Mouse (Mus musculus) layer of hippocampus, adult 2 months (tissue): ENCODE data around the gene Dlg3. TPM values are rescaled to one million over a fixed set of nuclear protein-coding genes. Genes with fewer than 3 reads are reported as not detected.

Experiments
- DNase-seq, 2 experiments: peaks; one replicate each; pipeline ENCODE4 v3.0.0; 2022; ENCODE audit warnings: low spot score in 2 of 2
- H3K27ac ChIP-seq: fragments of 200-600 bp; 2 replicates; pipeline ENCODE4 v1.8.1; 2022
- H3K4me3 ChIP-seq: fragments of 200-600 bp; 2 replicates; pipeline ENCODE4 v1.8.1; 2022; ENCODE audit warnings: mild to moderate bottlenecking
- CTCF ChIP-seq: fragments of 200-600 bp; conservative IDR thresholded peaks from 2 replicates; pipeline ENCODE4 v1.8.1; 2022; ENCODE audit warnings: antibody characterized with exemption, mild to moderate bottlenecking, moderate library complexity
- total RNA-seq, 2 experiments: library from RNA; stranded (reverse); gene quantifications; 2 replicates each; pipeline ENCODE4 v1.2.3; 2021

Gene Dlg3
- total RNA-seq, 2 experiments from 2014 or later, result 156 to 163 TPM

DNA sequence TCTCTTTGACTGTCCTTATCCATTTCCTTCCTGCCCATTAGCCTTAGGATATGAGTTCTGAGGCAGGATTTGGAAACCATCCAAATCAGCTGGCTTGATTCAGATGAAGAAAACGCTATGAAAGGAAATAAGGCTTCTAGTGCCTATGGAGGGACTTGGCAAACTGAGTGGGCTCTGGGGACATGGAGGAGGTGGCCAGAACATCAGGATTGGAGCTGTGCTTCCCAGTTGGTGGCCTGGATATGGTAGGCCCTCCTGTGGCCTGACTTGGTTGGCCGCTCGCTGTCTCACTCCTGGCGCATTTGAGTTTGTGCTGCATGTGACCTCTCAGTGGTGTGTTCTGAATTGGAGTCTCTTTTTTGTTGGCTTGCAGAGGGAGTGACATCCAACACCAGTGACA, 43.6 kb downstream of the Dlg3 start:
- no peak for DNase-seq
- no peak overlapping the region for H3K27ac ChIP-seq
- H3K4me3 ChIP-seq, result no peak overlapping the region
- no peak for TF ChIP-seq CTCF

DNA sequence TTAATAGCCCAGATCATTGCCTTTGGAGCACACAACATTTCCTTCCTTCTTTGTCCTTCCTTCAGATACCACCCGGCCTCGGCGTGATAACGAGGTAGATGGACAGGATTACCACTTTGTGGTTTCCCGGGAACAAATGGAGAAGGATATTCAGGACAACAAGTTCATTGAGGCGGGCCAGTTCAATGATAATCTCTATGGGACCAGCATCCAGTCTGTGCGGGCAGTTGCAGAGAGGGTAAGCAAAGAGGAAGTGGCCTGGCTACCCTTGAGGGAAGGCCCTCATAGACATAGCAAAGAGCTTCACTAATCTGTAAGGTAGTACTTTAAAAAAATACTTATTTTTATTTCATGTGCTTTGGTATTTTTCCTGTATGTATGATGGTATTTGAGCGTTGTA, 46.6 kb downstream of the Dlg3 start:
- TF ChIP-seq CTCF, result no peak
- no peak for DNase-seq
- Histone ChIP-seq H3K27ac (no peak overlapping the region), H3K4me3 (no peak overlapping the region)

DNA sequence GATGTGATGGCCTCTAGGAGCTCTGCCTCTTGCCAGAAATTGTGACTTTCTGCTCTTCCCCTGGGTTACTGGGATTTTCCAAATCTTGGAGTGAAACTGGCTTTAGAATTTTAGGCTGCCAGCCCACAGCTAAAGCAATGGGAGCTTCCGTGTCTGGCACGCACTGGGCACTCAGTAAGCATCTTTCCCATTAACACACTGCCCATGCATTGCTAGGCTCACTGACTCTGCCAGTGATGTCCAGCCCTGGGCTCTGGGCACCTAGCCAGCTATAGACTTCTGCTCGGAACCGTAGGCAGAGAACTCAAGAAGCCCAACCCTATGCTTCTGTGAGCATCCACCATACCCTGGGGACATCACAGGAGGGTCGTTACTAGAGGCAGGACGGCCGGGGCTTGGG, 48.2 kb downstream of the Dlg3 start:
- H3K27ac ChIP-seq, result peak overlapping the region; percentile 23; the same call in 1 of the 2 replicates
- DNase-seq, result no peak
- H3K4me3 ChIP-seq, result no peak overlapping the region
- TF ChIP-seq CTCF, result no peak

DNA sequence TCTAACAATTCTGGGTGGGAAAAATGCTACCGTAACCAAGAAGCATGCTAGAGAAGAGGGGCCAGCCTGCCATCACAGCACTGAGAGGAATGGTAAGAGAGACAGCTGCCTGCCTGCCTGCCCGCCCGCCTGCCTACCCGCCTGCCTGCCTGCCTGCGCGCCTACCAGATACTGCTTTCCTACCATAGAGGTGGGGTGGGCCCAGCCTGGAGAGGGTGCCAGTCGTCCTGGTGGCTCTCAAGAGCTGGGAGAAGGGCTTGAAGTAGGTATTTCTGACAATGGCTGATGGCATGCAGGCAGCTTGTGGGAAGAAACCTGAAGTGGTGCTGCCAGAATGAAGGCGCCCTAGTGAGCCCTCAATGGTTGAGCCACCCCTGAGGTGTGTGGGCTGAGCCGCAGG, 51.2 kb downstream of the Dlg3 start:
- Histone ChIP-seq H3K4me3 (no peak overlapping the region), H3K27ac (no peak overlapping the region)
- no peak for TF ChIP-seq CTCF
- DNase-seq, result peak in 1 of 2 experiments; percentile 27

DNA sequence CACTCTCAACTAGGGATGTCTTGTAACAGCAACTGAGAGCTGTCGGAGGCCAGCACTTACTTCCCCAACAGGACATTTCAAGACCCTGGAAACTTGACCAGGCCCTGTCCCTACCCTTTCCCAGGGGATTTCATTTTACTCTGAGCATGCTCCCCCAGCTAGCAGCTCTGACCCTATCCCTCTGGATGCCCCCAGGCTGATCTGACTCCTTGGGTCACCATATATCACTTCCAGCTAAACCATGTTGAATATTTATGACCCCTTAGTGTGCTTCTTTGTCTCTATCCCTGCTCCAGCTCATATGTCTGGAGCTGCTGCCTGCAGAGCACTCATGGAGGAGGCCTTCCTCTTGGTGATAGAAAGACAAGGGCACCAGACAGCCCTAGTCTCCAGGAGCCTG, 53.6 kb downstream of the Dlg3 start:
- H3K4me3 ChIP-seq, result no peak overlapping the region
- DNase-seq, result no peak
- TF ChIP-seq CTCF, result no peak
- H3K27ac ChIP-seq, result no peak overlapping the region

DNA sequence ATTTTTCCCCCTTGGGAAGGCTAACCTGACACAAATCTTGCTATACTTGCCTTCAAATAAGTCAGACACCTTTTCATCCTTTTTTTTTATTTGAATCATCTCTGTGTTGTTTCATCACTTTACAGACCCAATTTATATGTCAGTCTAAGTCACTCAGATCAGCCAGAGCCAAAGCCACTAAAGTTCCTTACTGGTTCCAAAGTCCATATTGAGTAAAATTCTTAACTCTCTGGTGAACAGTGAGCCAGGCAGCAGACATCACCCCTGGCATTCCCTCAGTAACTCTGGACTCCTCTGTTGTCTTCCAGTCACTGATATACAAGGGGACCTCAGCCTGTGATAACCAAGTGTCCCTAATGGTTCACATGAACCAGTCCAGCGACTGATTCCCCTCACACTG, 58.0 kb downstream of the Dlg3 start:
- no peak for DNase-seq
- H3K4me3 ChIP-seq, result no peak overlapping the region
- no peak overlapping the region for H3K27ac ChIP-seq
- no peak for TF ChIP-seq CTCF

DNA sequence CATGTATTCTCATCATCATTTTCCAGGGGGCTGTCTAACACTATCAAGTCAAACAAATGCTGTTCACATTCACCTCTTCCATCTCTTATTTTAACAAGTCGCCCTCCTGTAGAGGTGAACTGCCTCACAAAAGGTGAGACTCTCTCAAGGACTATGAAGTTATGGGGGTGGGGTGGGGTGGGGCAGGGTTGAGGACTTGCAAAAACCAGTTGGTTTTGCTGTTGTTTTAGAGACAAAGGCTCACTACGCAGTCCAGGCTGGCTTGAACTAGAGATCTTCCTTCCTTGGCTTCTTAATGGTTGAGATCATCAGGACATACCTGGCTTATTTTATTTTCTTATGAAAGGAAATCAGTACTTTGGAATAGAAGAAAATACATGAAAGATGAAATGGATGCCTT, 65.3 kb downstream of the Dlg3 start:
- Histone ChIP-seq H3K4me3 (no peak overlapping the region), H3K27ac (no peak overlapping the region)
- no peak for DNase-seq
- TF ChIP-seq CTCF, result no peak

DNA sequence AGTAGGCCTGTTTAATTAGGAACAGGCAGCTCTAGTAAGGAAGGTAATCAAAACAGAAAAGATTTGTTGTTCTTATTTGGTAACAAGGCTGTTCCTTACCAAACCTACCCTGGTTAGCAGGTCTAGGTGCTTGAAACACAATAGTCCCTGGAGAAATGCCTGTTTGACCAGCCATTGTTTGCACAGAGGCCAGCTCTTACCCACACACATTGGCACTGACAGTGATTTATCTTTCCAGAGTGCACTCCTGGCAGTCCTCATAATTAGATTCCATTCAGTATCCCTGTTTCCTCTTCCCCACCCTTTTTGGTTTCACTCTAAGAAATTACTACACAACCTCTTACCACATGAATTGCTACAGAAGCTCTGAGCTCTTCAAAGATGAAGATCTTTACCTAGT, 71.7 kb downstream of the Dlg3 start:
- TF ChIP-seq CTCF, result no peak
- no peak for DNase-seq
- no peak overlapping the region for H3K27ac ChIP-seq
- H3K4me3 ChIP-seq, result no peak overlapping the region

Other genes with a start within 250 kb of the Dlg3 start
- gene Dgat2l6, start 242.9 kb upstream of the Dlg3 start, total RNA-seq, result under 1 TPM; 0.33 to 0.39 TPM
- not detected for gene Awat1, start 195.5 kb upstream of the Dlg3 start, total RNA-seq
- gene P2ry4, start 172.9 kb upstream of the Dlg3 start, total RNA-seq, result not detected
- gene Arr3, start 162.2 kb upstream of the Dlg3 start, total RNA-seq, result under 1 TPM in 1 of 2 experiments, not detected in 1; 0.41 TPM
- gene Kif4, start 142.0 kb upstream of the Dlg3 start, total RNA-seq, result under 1 TPM; 0.61 to 0.77 TPM
- 10 to 100 TPM; 39.0 to 43.5 TPM for gene Pdzd11, start 141.2 kb upstream of the Dlg3 start, total RNA-seq
- gene Gdpd2, start 37.8 kb upstream of the Dlg3 start, total RNA-seq, result 10 to 100 TPM; 10.1 to 18.6 TPM